Mouse (Mus musculus): ENCODE measurements at regions not wholly inside any gene's neighbourhood (a gene's known extent, or its start where the extent isn't known, plus 50 kb on each side); places are given as distances from the start of the nearest gene placed in this dataset.

- TF ChIP-seq CTCF (IDR thresholded peaks at IDR 0.05; ENCODE audit: insufficient read depth, low read depth, low read length) (no peak), POLR2A (IDR thresholded peaks at IDR 0.05; ENCODE audit: insufficient read depth, low read depth, low read length) (no peak)
Observed at GRCm38 (mm10) chr8:24372068-24372467, 353.6 kb downstream of the Adam3 start.
